In genomic region chr13:49357367-49358026, GRCm38 (mm10) we compare ENCODE assay signal across 19 mouse cellular contexts. TPM values are rescaled to one million over a fixed set of nuclear protein-coding genes. Genes with fewer than 3 reads are reported as not detected.
A peak's percentile ranks its signal among the peaks of the same experiment; 100 is the strongest.
DNase-seq lines count a peak whose midpoint lies in the region; TF ChIP-seq lines count a peak whose summit lies in the region.
"Had no signal": no experiment of that assay in that cellular context is flagged by ENCODE, and none has a peak within 500 bp of the region (broad histone marks: within the 10 kb centered on the region; RNA-seq: fewer than 3 reads in every experiment).

No protein-coding gene starts in this region.

- DNase-seq in heart, embryonic 10.5 days (ENCODE audit: low spot score) = no peak
- DNase-seq in heart, postnatal 14 days = no peak
- no peak for DNase-seq in layer of hippocampus, adult 11-12 months (ENCODE audit: low spot score)
- DNase-seq in lung, postnatal 4 days = no peak
- DNase-seq: adrenal gland, adult 8-10 months; adrenal gland, postnatal 36 days; B cell, adult 2 months; cerebellum, adult 11 months; cerebellum, adult 8-10 months; cerebellum, postnatal 25 days; gastrocnemius, postnatal 10 days; kidney, adult 11 months had no signal

- H3K9me3 ChIP-seq in heart, embryonic 10.5 days = no peaks in the 10 kb centered on the region
- H3K9me3 ChIP-seq: embryonic facial prominence, embryonic 12.5 days; forebrain, embryonic 10.5 days; heart, embryonic 13.5 days; hindbrain, embryonic 13.5 days had no signal

- H3K4me3 ChIP-seq in heart, embryonic 10.5 days = no peak overlapping the region
- H3K4me3 ChIP-seq in C2C12 (ENCODE audit: insufficient read depth, poor library complexity, severe bottlenecking) = no peak overlapping the region
- no peak overlapping the region for H3K4me3 ChIP-seq in embryonic fibroblast, embryonic 13.5 days (ENCODE audit: insufficient read depth, low read length)
- H3K4me3 ChIP-seq: embryonic facial prominence, embryonic 12.5 days; forebrain, embryonic 10.5 days; heart, embryonic 13.5 days; hindbrain, embryonic 13.5 days had no signal

- H3K27me3 ChIP-seq in heart, embryonic 10.5 days (ENCODE audit: insufficient read depth, poor library complexity, severe bottlenecking) = no peaks in the 10 kb centered on the region
- no peaks in the 10 kb centered on the region for H3K27me3 ChIP-seq in C2C12 (ENCODE audit: control insufficient read depth, insufficient read depth, insufficient read length)
- H3K27me3 ChIP-seq: embryonic facial prominence, embryonic 12.5 days; heart, embryonic 13.5 days; hindbrain, embryonic 13.5 days had no signal

- 91% methylated on average over 8 of the region's 8 CpGs for WGBS in heart, embryonic 10.5 days

- peaks cover 59% of the 10 kb centered on the region for H3K4me1 ChIP-seq in heart, embryonic 10.5 days
- H3K4me1 ChIP-seq in embryonic fibroblast, embryonic 13.5 days (ENCODE audit: control insufficient read depth, insufficient read depth, low read length) = peaks cover 7% of the 10 kb centered on the region; the same call in 1 of the 2 replicates

- peak overlapping the region; percentile 19 for H3ac ChIP-seq in C2C12 (ENCODE audit: control insufficient read depth, insufficient read length, low read depth)

- H3K79me3 ChIP-seq in C2C12 (ENCODE audit: low read depth) = peaks cover 86% of the 10 kb centered on the region

- H3K36me3 ChIP-seq in heart, embryonic 10.5 days = peaks cover 14% of the 10 kb centered on the region; the same call in 1 of the 2 replicates
- H3K36me3 ChIP-seq in C2C12 (ENCODE audit: control insufficient read depth, insufficient read depth) = no peaks in the 10 kb centered on the region

- TF ChIP-seq POLR2A in embryonic fibroblast, embryonic 13.5 days (IDR thresholded peaks at IDR 0.05; ENCODE audit: low read depth, low read length) = no peak

- TF ChIP-seq CTCF in C2C12 (IDR thresholded peaks at IDR 0.05; ENCODE audit: control insufficient read depth, insufficient read depth, insufficient read length) = no peak
- no peak for TF ChIP-seq CTCF in embryonic fibroblast, embryonic 13.5 days (IDR thresholded peaks at IDR 0.05; ENCODE audit: borderline replicate concordance, insufficient read depth, low read length)

- peaks cover 100% of the 10 kb centered on the region for H3K79me2 ChIP-seq in C2C12 (ENCODE audit: control insufficient read depth, insufficient read depth)

- intact Hi-C loops in heart, postnatal 14 days (cut with DNase I) = no loop called here

- H3K27ac ChIP-seq in heart, embryonic 10.5 days = 0 out of 2 replicates have a peak overlapping the region, but pooled peaks have one; percentile 22
- peak overlapping the region; percentile 47; the same call in 1 of the 2 replicates for H3K27ac ChIP-seq in embryonic fibroblast, embryonic 13.5 days (ENCODE audit: insufficient read depth, low read length)
- H3K27ac ChIP-seq: embryonic facial prominence, embryonic 12.5 days; forebrain, embryonic 10.5 days; heart, embryonic 13.5 days; hindbrain, embryonic 13.5 days; hindbrain, postnatal 0 days had no signal

TF ChIP-seq in C2C12, 6 proteins besides CTCF, POLR2A, EP300 and RAD21:
- TF ChIP-seq USF1 (IDR thresholded peaks at IDR 0.05; ENCODE audit: low read depth) = peak; percentile 54
- peak; percentile 44 for TF ChIP-seq MYOD1 (IDR thresholded peaks at IDR 0.05; ENCODE audit: control insufficient read depth, insufficient read length, low read depth)
- no peak for TF ChIP-seq CEBPB (IDR thresholded peaks at IDR 0.05; ENCODE audit: low read depth)
- TF ChIP-seq MYOG (IDR thresholded peaks at IDR 0.05; ENCODE audit: control insufficient read depth, extremely low read depth, insufficient read length) = no peak

RNA-seq across cellular contexts. Expression of gene Bicd2, which starts 16.1 kb away (rescaled TPM):
- 37.5 and 46.7 TPM in 2 replicates for polyA plus RNA-seq in heart, embryonic 10.5 days (2016; fragmentation: Nextera tagmentation; extraction: Ambion mirVana)
- 10 to 100 TPM; 72.1 to 77.7 TPM for total RNA-seq in heart, postnatal 14 days (2021)
- 42.9 TPM for polyA plus RNA-seq in C2C12 (2012; fragmentation: generic; extraction: Trizol)
- 43.1 and 54.4 TPM in 2 replicates for polyA plus RNA-seq in embryonic fibroblast, embryonic 13.5 days (2011; ENCODE audit: insufficient read length, low read depth, missing spikeins)

RNA-seq across cellular contexts. Expression of gene Fgd3, which starts 37.4 kb away (rescaled TPM):
- polyA plus RNA-seq in heart, embryonic 10.5 days (2016; fragmentation: Nextera tagmentation; extraction: Ambion mirVana) = 0.26 and 0.45 TPM in 2 replicates
- total RNA-seq in heart, postnatal 14 days (2021) = 1 to 10 TPM in 1 of 2 experiments, under 1 TPM in 1; 0.79 to 1.5 TPM
- 44.8 TPM for polyA plus RNA-seq in C2C12 (2012; fragmentation: generic; extraction: Trizol)
- polyA plus RNA-seq in embryonic fibroblast, embryonic 13.5 days (2011; ENCODE audit: insufficient read length, low read depth, missing spikeins) = 8.5 and 24.7 TPM in 2 replicates
